Mouse (Mus musculus) kidney, postnatal 25 days (tissue): ENCODE results near the gene Chga.

Experiments
- DNase-seq, 2 experiments: peaks; one replicate each; pipeline ENCODE4 v3.0.0; 2021; ENCODE audit warnings: mixed read lengths in 2 of 2

Chga gene

DNA sequence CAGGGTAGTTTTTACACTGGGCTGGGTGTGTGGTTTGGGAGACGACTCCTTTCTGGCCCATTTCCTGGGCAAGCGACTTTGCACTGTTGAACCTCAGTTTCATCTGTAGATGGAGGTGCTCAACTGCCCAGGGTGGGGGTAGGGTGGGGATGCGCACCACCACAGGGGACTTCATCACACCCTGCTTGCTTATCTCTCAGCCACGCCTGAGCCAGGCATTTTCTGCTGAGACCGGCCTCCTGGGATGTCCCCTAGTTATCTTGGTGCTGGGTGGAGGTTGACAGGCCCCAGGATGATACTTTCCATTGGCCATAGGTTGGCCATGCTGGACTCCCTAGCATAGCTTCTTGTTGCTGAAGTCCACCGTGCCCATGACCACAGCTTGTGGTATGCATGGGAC, 10.3 kb downstream of the Chga start:
- no peak for DNase-seq

DNA sequence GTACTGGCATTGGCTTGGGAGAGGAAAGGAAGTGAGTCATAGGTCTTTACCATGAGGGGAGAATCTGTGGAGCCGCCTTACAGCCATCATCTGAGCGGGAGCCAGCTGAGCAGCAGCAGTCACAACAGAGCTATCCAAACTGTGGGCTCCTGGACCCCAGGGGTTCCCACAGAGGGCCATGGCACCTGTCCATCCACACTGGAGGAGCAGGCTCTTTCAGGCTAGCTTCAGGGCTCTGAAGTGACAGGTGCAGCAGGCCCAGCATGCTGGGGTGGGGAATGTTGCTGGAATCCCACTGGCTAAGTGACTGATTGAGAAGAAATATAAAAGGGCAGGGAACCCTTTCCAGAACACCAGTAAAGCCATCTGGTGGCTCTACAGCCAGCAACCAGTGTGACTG, 12.2 kb downstream of the Chga start:
- DNase-seq, result no peak

DNA sequence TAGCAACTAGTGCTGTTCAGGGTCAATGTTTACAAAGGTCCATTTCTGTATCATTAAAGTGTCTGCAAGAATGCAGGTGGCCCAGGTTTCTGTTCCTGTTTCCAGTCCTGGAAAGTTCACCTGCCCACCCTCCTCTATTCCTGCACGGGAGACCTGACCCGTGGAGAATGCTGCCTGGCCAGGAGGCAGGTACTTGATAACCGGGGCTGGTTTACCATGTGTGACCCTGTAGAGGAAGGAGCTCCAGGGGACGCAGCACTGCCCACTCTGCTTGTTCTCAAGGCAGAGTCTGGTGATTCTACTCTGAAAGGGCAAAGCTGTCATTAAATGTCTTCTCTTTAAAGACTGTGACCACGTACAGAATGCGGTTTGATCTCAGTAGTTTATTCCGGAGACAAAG, 13.4 kb downstream of the Chga start:
- DNase-seq, result no peak

- DNase-seq, result no peak
Measured at GRCm38 (mm10) chr12:102570111-102570510, 15.3 kb downstream of the Chga start.

DNA sequence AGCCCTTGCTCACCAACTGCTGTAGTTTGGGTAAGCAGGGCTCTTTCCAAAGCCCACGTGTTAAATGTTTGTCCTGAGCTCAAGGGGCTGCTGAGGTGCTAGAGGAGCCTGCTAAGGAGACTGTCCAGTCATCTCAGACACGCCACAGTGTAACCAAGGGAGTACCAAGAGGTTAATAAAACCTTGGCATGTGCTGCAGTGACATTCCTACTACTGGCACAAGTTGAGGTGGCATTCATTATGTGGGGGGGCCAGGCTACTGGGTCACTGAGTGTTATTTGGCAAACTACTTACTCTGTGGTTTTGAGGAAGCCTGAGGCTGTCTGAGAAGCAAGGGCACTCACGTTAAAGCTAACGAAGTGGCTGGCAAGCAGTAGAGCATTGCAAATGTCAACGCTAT, 16.0 kb downstream of the Chga start:
- no peak for DNase-seq

DNA sequence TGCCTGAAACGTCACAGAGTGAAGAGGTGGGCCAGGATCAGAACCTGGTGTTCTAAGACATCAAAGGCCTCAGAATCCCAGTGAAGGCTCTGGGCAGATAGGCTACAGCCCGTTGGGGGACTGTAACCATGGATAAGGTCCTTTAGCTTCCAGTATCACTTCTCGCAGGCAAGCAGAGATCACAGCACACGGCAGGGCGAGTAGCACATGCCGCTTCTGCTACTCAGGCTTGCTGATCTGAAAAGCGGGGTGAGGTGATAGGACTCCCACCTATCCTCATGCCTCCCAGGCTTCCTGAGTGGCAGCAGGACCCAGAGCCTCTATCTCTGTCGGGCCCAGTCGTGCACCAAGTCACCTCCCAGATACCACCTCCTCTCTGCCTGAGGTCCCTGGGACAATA, 16.9 kb downstream of the Chga start:
- DNase-seq, result no peak

GRCm38 (mm10) chr12:102573036-102573435, 18.3 kb downstream of the Chga start:
- DNase-seq, result no peak

DNA sequence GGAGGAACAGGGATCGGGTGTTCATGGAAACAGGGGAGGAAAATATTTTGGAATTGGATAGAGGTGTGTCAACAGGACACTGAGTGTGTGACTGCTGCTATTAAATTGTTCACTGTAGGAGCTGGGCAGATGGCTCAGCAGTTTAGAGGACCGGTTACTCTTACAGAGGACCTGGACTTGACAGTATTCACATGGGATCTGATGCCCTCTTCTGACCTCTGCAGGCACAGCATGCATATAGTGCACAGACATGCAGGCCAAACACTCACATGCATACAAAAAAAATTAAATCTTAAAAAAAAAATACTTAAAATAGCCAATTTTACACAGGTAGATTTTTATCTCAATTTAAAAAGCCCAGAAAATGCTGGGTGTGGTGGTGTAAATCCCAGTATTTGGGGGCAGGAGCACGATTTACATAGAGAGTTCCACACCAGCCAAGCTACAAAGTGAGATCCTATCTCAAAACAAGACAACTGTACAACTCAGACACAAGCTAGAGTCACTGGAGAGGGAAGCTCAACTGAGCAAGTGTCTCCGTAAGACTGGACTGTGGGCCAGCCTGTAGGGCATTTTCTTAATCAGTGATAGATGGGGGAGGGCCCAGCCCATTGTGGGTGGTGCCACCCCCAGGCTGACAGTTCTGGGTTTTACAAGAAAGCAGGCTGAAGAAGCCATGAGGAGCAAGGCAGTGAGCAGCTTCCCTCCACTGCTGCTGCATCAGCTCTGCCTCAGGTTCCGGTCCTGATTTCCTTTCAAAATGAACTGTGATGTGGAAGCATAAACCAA, 21.0 kb downstream of the Chga start:
- DNase-seq, result peak; percentile 61 to 62

DNA sequence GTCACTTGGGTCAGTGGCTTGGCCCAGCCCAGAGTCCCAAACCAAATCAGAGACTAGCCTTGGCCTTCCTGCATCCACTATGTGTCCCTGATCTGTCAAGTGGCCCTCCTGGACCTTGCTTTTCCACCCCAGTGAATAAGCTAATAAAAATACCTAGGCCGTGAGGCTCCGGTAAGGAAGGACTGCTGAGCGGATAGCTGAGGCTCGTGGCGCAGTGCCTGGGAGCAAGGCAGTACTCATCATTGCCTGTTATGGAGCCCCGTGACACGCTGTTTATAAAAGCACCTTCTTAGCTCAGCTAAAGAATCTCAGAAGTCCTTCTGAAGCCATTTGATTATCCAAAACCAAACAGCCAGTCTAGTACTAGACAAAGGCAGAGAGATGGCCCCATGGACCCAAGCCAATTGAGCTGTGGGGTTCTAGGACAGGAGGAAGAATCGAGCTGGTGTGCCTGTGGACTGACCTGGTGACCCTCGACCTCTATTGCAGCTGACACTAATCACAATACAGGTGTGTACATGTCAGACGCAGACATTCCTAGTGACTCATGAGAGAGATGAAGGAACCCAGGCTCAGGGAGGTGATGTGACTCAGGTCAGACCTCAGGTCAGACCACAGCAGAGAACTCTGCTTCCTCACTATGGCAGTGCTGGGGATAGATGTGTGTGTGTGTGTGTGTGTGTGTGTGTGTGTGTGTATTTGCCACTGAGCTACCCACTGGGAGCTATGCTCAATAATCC, 22.1 kb downstream of the Chga start:
- DNase-seq, result no peak

- peak; percentile 77 to 89 for DNase-seq
Measured at GRCm38 (mm10) chr12:102579041-102579440, 24.3 kb downstream of the Chga start.

DNA sequence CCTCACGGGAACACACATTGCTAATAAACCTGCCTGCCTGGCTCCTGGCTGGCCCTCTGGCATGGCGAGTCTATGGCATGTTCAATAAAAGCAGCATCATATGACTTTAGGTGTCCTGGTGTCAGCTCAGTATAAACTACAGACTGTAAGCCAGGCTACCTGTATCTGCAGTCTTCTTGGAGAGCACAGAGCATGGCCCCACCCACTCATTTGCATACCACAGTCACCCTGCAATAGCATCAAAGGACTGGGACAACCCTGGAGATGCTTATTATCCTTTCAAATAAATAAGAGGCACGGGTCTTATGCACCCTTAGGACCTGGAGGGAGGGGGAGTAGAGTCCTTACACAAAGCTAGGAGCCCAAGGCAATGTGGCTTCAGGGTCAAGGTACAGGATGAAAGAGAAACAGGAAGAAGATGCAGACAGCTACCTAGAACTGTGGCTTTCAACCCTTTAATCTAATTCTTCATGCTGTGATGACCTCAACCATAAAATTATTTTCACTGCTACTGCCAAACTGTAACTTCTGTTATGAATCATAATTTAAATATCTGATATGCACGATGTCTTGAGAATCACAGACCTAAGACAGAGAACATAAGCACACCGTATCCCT, 26.9 kb downstream of the Chga start:
- DNase-seq, result no peak

DNA sequence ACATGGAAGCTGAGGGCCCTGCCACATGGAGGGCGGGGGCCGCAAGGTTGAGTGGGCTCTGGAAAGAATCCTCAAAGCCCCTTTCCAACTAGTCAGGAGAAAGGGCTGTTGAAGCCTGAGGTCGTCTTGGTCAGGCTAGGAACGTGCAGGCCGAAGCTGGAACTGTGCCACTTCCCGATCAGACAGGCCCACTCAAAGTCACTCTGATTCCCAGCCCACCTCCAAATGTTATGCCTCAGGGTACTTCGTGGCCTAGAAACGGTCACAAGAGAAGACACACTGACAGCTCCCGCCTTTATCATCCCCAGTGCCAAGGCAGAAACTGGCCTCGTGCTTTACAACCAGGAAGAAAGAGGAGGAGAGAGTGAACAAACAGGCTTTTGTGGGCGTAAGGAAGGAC, 27.7 kb downstream of the Chga start:
- no peak for DNase-seq

DNA sequence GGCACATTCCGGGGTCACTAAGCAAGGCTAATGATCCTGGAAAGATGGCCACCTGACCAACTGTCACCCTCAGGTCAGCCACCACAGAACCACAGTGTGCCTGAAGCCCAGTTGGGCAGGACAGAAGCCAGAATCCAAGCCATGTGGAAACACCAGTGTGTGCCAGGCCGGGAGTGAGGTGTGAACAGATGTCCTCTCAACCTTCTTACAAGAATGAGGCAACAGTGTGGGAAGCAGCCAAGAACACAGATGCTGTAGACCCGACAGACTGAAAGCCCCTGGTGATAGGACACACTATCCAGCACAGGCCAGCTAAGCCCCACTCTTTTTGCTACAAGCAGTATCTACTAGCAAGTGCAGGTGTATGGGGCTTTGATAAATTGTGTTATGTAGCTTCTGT, 30.6 kb downstream of the Chga start:
- no peak for DNase-seq

DNA sequence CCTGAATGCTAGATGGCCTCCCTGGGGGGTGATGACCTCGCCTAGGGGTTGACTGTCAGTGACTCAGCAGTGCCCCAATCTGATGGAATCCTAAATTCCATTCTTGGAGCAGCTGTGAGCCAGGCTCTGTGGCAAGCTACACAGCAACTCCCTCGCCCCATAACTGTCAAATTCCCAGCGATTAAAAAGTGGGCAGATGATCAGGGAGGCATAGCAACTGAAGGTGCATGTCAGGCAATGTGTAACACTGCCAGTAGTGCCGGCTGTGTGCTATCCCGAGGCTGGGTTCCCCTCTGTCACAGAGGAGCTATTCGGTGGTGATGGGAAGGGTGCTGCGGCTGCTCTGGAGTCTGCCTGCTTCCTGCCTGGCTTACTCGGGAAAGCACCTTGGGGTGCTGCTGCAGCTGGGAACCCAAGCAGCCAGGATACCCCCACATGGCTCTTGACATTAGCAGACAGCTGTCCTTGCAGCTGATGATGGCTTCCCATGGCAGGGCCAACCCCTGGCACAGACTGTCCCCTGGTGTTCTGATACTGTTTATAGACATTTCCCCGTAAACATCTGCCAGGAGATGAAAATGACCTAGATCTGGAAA, 31.6 kb downstream of the Chga start:
- DNase-seq, result no peak

DNA sequence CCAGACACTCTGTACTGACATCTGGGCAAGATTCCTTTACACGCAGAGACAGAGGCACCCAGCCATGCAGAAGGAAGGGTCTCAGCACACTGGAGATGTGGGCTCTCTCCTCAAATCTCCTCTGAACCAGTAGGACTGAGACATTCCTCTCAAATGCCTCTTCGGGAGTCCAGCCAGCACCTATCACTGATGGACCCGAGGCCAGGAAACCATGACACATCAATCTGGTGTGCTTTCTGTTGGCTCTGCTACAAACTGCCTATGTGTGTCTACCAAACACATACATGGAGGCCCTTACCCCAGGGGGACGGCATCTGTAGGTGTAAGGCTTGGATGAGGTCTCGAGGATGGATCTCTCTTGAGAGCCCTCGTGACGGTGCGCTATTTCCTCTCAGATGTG, 32.3 kb downstream of the Chga start:
- DNase-seq, result no peak

DNA sequence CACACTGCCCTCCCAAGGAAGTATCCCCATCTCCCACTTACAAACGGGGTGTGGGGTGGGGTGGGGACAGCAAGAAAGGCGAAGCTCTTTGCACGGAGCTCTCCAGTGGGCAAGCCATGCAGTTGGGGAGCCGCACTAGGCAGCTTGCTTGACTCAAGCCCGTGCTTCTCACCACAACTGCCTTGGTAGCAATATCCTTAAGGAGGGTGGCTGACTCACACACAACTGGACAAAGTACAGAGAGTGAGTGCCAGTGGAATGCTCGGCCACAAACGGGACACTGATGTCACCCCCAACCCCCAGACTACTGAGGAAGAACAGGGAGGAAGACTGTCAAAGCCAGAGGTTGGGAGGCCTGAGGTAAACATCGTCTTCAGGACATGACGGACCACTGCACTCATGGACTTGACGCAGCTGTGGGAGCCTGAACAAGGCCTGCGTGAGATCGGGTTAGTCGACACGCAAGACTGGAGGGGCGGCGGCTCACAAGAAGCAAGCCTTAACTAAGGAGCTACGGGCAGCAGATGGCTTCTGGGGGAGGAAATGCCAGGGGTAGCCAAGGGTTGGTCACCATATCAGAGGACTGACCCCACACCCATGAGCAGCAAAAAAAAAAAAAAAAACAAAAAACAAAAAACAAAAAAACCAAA, 36.1 kb downstream of the Chga start:
- DNase-seq, result no peak

- DNase-seq, result peak; percentile 33 to 61
Measured at GRCm38 (mm10) chr12:102593699-102594098, 38.9 kb downstream of the Chga start.

DNA sequence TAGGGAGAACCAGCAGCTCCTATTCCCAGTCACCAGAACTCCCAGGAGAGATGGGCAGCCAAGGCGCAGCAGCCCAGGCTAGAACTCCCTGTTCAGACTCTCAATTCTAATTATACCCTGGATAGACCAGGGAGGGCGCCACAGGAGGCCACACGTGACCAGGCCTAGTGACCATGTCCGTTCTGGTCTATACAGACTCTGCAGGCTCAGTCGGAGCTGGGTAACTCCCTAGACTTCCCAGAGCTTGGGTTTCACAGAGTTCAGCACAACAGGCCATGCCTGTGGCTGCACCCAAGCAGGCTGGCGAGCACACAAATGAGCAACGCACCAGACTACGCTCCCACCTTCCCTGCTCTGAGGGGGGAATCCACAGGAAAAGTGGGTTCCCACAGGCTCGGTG, 39.9 kb downstream of the Chga start:
- no peak for DNase-seq

DNA sequence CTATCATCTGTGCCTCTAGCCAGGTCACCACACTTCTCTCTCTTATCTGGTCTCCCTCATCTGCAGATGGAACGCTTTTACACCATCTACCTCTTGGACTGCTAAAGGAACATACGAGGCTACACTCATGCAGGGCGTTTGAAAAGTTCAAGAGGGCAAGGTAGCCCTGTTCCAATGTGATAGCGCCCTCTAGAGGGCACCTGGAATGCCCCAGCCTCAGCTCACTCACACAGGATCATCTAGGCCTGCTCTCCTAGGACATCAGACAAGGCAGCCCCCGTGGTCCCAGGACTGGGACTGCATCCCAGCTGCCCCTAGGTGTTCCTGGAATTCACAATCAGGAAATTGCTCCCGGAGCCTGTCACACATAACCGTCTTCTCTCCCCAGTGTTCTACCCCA, 41.6 kb downstream of the Chga start:
- peak in 1 of 2 experiments; percentile 34 for DNase-seq

- peak; percentile 72 to 86 for DNase-seq
Measured at GRCm38 (mm10) chr12:102597466-102597865, 42.7 kb downstream of the Chga start.

DNA sequence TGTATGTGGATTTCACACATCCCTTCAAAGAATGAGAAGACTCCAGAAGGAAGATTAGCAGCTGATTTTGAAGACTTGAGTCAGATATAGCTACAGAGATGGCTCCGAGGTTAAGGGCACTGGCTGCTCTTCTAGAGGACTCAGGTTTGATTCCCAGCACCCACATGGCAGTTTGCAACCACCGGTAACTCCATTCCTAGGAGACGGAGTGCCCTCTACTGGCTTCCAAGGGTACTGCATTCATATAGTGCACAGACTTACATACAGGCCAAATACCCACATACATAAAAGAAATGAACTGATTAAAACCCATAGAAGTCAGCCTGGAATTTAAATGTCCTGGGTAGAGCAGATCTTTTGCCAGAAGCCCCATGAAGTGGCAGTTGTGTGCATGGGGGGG, 43.8 kb downstream of the Chga start:
- no peak for DNase-seq

GRCm38 (mm10) chr12:102599801-102600200, 45.0 kb downstream of the Chga start:
- peak; percentile 64 to 75 for DNase-seq

DNA sequence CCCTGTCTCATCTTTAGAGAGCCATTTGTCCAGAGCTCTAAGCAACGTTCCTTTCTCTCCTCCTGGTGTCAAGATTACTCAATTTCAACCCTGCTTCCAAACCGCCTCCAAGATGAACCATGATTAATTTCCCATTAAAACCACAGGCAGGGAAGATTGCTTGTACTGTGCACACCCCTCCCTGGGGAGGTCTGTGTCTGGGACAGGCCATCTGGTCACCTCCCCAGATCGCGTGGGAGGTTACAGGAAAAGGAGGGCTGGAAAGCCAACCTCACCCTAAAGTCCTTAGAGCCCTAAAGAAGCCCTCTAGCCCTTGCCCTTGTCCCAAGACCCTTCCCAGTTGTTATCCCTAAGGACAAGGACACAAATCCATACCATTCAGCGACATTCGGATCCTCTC, 45.6 kb downstream of the Chga start:
- DNase-seq, result no peak
